Mouse (Mus musculus) adrenal gland, postnatal 14 days (tissue): ENCODE measurements around the gene Pdzk1. TPM values are rescaled to one million over a fixed set of nuclear protein-coding genes. Genes with fewer than 3 reads are reported as not detected.

Experiments
- DNase-seq: peaks from one replicate; pipeline ENCODE4 v3.0.0; 2021; ENCODE audit warnings: mixed read lengths
- total RNA-seq: library from RNA; stranded (reverse); gene quantifications from 2 replicates; pipeline ENCODE4 v1.2.3, GENCODE M21; 2021

The Pdzk1 gene
- total RNA-seq, 1 experiment from 2014 or later = 4.2 TPM

GRCm38 (mm10) chr3:96883690-96884089 lies 54.6 kb downstream of the Pdzk1 start:
- DNase-seq = no peak

- DNase-seq = no peak
Measured at GRCm38 (mm10) chr3:96902336-96902999, 73.4 kb downstream of the Pdzk1 start.

GRCm38 (mm10) chr3:96904393-96904792 lies 75.3 kb downstream of the Pdzk1 start, which contains the start of gene Gja5:
Gene Gja5 (plus strand): TSS chr3:96904693.
- DNase-seq = no peak

GRCm38 (mm10) chr3:96904851-96905541 lies 75.9 kb downstream of the Pdzk1 start, which contains the start of gene Gpr89:
Gene Gpr89 (minus strand): TSS chr3:96905346.
- DNase-seq = peak; percentile 97

GRCm38 (mm10) chr3:96905592-96905991 lies 76.5 kb downstream of the Pdzk1 start:
- no peak for DNase-seq

Other genes starting within 250 kb of the Pdzk1 start
- 35.0 and 36.1 TPM in 2 replicates for gene Polr3gl, start 235.1 kb upstream of the Pdzk1 start, total RNA-seq
- gene Ankrd34a, start 232.6 kb upstream of the Pdzk1 start, total RNA-seq = 0.49 and 0.70 TPM in 2 replicates
- 29.1 and 29.6 TPM in 2 replicates for gene Lix1l, start 228.1 kb upstream of the Pdzk1 start, total RNA-seq
- gene Rbm8a, start 199.4 kb upstream of the Pdzk1 start, total RNA-seq = 95.0 and 98.6 TPM in 2 replicates
- 43.6 and 45.6 TPM in 2 replicates for gene Pex11b, start 193.9 kb upstream of the Pdzk1 start, total RNA-seq
- gene Gm42957, start 193.8 kb upstream of the Pdzk1 start, total RNA-seq = 0.19 and 0.34 TPM in 2 replicates
- gene Itga10, start 183.7 kb upstream of the Pdzk1 start, total RNA-seq = 1.6 and 2.6 TPM in 2 replicates
- 1.7 and 2.9 TPM in 2 replicates for gene Ankrd35, start 159.2 kb upstream of the Pdzk1 start, total RNA-seq
- 21.3 and 31.9 TPM in 2 replicates for gene Pias3, start 132.9 kb upstream of the Pdzk1 start, total RNA-seq
- 3.6 and 4.1 TPM in 2 replicates for gene Nudt17, start 120.7 kb upstream of the Pdzk1 start, total RNA-seq
- gene Polr3c, start 101.7 kb upstream of the Pdzk1 start, total RNA-seq = 26.4 and 33.4 TPM in 2 replicates
- 33.5 and 34.2 TPM in 2 replicates for gene Rnf115, start 101.6 kb upstream of the Pdzk1 start, total RNA-seq
- gene Cd160, start 67 bp downstream of the Pdzk1 start, total RNA-seq = not detected in 2 replicates
- gene Gja5, start 75.4 kb downstream of the Pdzk1 start, total RNA-seq = 3.4 and 4.0 TPM in 2 replicates
- 27.0 and 29.2 TPM in 2 replicates for gene Gpr89, start 76.1 kb downstream of the Pdzk1 start, total RNA-seq
- not detected in 2 replicates for gene Gja8, start 96.7 kb downstream of the Pdzk1 start, total RNA-seq